Mouse (Mus musculus): Measurements from ENCODE around the gene Eefsec. TPM values are rescaled to one million over a fixed set of nuclear protein-coding genes. Genes with fewer than 3 reads are reported as not detected.

Eefsec gene
- polyA plus RNA-seq, 1 experiment from 2014 or later: 32.8 TPM

DNA sequence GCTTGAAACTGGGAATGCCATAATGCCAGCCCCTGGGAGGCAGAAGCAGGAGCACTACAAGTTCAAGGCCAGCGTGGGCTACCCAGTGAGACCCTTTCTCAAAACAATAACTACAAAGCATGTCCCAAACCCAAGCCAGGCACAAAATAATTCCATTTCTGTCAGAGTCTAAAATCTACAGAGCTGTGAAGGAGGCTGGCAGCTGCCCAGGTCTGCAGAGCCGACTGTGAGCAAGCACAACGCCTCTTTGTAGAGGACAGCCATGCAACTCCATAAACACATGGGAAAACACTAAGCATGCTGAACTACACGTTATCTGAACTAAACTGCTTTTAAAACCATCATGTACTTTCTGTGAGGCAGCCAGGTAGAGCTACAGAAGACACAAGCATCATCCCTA, 7.3 kb downstream of the Eefsec start:
- Histone ChIP-seq H3K36me3 (ENCODE audit: control insufficient read depth, insufficient read depth) (peaks cover 14% of the 10 kb centered on the region), H3K4me1 (replicated peaks; ENCODE audit: control insufficient read depth, insufficient read depth, low read length) (no peaks in the 10 kb centered on the region), H3K4me3 (ENCODE audit: low read depth, low read length) (no peak overlapping the region), H3K9ac (ENCODE audit: low read depth, low read length) (no peak overlapping the region), H3K4me2 (replicated peaks; ENCODE audit: low read depth) (no peak overlapping the region), H3K27ac (ENCODE audit: low read depth, low read length) (no peak overlapping the region), H3K27me3 (replicated peaks; ENCODE audit: control insufficient read depth, insufficient read depth, low read length) (no peaks in the 10 kb centered on the region), H3K9me3 (ENCODE audit: control insufficient read depth) (no peaks in the 10 kb centered on the region)
- 78% methylated on average over 4 of the region's 4 CpGs for WGBS
- no peak for TF ChIP-seq CTCF (IDR thresholded peaks at IDR 0.05; ENCODE audit: low read depth)
- no peak for ATAC-seq

DNA sequence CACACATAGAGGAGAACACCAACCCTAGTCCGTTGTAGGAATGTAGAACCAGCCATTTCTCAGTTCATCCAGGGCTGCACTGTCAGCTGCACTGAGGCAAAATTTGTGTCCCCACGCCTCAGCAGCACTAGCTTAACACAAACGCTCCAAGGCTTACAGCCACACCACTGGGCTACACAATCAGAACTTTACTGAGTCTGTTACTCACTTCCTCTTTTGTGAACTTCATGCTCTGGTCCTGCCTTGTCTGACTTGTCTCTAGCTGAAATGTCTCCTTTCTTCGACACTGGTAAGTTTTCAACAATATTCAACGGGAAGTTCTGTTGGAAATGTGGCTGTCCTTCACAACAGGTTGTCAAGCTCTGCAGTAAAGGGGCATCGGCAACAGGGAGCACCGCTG, 10.7 kb downstream of the Eefsec start:
- Histone ChIP-seq H3K36me3 (ENCODE audit: control insufficient read depth, insufficient read depth) (peaks cover 14% of the 10 kb centered on the region), H3K9me3 (ENCODE audit: control insufficient read depth) (no peaks in the 10 kb centered on the region), H3K27ac (ENCODE audit: low read depth, low read length) (no peak overlapping the region), H3K27me3 (replicated peaks; ENCODE audit: control insufficient read depth, insufficient read depth, low read length) (no peaks in the 10 kb centered on the region), H3K4me3 (ENCODE audit: low read depth, low read length) (no peak overlapping the region), H3K4me1 (replicated peaks; ENCODE audit: control insufficient read depth, insufficient read depth, low read length) (no peaks in the 10 kb centered on the region), H3K4me2 (replicated peaks; ENCODE audit: low read depth) (no peak overlapping the region), H3K9ac (ENCODE audit: low read depth, low read length) (no peak overlapping the region)
- TF ChIP-seq CTCF (IDR thresholded peaks at IDR 0.05; ENCODE audit: low read depth): no peak
- 85% methylated on average over 7 of the region's 7 CpGs for WGBS
- no peak for ATAC-seq

DNA sequence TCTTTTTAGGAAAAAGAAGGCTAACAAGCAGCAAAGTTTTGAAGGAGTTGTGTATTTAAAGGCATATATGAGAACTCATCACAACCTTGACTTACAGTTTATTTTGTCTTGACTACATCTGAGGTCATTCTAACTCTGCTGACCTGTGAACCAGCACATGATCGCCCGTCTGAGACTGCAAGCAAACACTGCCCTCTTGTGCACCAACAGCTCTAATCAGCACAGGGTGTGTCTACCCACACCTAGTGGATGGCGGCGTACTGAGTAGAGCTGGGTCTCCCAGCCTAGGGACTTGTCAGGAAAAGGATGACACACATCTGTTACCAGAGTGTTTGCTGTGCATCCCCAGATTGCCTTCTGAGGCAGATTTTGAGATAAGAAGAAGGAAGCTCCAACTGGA, 15.1 kb downstream of the Eefsec start:
- Histone ChIP-seq H3K4me3 (ENCODE audit: low read depth, low read length) (no peak overlapping the region), H3K27ac (ENCODE audit: low read depth, low read length) (no peak overlapping the region), H3K27me3 (replicated peaks; ENCODE audit: control insufficient read depth, insufficient read depth, low read length) (no peaks in the 10 kb centered on the region), H3K9me3 (ENCODE audit: control insufficient read depth) (no peaks in the 10 kb centered on the region), H3K9ac (ENCODE audit: low read depth, low read length) (no peak overlapping the region), H3K4me1 (replicated peaks; ENCODE audit: control insufficient read depth, insufficient read depth, low read length) (no peaks in the 10 kb centered on the region), H3K4me2 (replicated peaks; ENCODE audit: low read depth) (no peak overlapping the region), H3K36me3 (ENCODE audit: control insufficient read depth, insufficient read depth) (peaks cover 11% of the 10 kb centered on the region)
- peak; percentile 94 for TF ChIP-seq CTCF (IDR thresholded peaks at IDR 0.05; ENCODE audit: low read depth)
- 10% methylated on average over 4 of the region's 4 CpGs for WGBS
- peak; percentile 78 for ATAC-seq

DNA sequence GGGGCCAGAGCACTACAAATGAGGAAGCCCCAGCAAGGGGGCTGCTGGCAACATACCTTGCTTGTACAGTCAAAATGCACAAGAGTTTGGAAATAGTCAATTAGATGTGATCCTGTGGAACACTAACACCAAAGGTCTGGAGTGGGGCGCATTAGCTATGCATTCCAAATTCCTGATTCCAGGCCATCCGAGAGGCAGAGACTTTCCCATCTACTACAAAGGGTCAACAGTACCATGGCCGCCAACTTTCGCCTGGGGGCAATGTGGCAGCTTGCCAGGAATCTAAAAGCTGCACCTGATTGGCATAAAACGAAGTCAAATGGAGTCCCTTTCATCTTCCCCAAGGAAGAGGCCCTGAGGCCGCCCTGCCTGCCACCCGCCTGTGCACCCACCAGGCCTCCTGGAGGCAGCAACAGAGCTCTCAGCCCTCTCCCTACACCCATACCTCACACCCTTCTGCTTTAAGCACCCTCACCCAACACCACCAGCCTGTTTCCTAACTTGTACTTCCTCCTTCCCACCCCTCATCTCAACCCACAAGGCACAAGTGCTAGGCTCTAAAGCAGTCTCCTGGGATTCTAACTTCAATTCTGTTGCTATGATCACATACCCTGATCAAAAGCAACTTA, 30.1 kb downstream of the Eefsec start:
- 77% methylated on average over 7 of the region's 7 CpGs for WGBS
- Histone ChIP-seq H3K4me2 (replicated peaks; ENCODE audit: low read depth) (no peak overlapping the region), H3K4me1 (replicated peaks; ENCODE audit: control insufficient read depth, insufficient read depth, low read length) (no peaks in the 10 kb centered on the region), H3K36me3 (ENCODE audit: control insufficient read depth, insufficient read depth) (no peaks in the 10 kb centered on the region), H3K4me3 (ENCODE audit: low read depth, low read length) (no peak overlapping the region), H3K9me3 (ENCODE audit: control insufficient read depth) (no peaks in the 10 kb centered on the region), H3K9ac (ENCODE audit: low read depth, low read length) (no peak overlapping the region), H3K27ac (ENCODE audit: low read depth, low read length) (no peak overlapping the region), H3K27me3 (replicated peaks; ENCODE audit: control insufficient read depth, insufficient read depth, low read length) (no peaks in the 10 kb centered on the region)
- no peak for TF ChIP-seq CTCF (IDR thresholded peaks at IDR 0.05; ENCODE audit: low read depth)
- no peak for ATAC-seq

DNA sequence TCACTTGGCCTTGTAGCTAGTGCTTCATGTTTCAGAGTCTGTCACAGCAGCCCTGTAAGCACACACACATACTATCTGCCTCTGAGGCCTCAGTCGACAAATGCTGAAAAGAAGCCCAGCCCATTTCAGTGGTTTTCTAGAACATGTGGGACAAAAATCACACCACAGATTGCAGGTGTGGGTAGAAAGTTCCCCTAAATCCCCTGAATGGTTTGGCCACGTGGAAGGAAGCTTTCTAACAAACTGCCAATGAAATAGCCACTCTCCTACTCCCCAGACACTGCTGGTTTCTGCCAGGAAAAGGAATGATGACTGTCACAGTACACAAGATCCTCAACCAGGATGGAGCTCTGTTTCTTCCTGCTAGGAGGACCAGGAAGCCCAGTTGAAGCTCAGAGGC, 33.7 kb downstream of the Eefsec start:
- Histone ChIP-seq H3K27ac (ENCODE audit: low read depth, low read length) (no peak overlapping the region), H3K36me3 (ENCODE audit: control insufficient read depth, insufficient read depth) (no peaks in the 10 kb centered on the region), H3K9me3 (ENCODE audit: control insufficient read depth) (no peaks in the 10 kb centered on the region), H3K9ac (ENCODE audit: low read depth, low read length) (no peak overlapping the region), H3K4me2 (replicated peaks; ENCODE audit: low read depth) (no peak overlapping the region), H3K27me3 (replicated peaks; ENCODE audit: control insufficient read depth, insufficient read depth, low read length) (no peaks in the 10 kb centered on the region), H3K4me1 (replicated peaks; ENCODE audit: control insufficient read depth, insufficient read depth, low read length) (no peaks in the 10 kb centered on the region), H3K4me3 (ENCODE audit: low read depth, low read length) (no peak overlapping the region)
- ATAC-seq: no peak
- 61% methylated on average over 2 of the region's 2 CpGs for WGBS
- no peak for TF ChIP-seq CTCF (IDR thresholded peaks at IDR 0.05; ENCODE audit: low read depth)

DNA sequence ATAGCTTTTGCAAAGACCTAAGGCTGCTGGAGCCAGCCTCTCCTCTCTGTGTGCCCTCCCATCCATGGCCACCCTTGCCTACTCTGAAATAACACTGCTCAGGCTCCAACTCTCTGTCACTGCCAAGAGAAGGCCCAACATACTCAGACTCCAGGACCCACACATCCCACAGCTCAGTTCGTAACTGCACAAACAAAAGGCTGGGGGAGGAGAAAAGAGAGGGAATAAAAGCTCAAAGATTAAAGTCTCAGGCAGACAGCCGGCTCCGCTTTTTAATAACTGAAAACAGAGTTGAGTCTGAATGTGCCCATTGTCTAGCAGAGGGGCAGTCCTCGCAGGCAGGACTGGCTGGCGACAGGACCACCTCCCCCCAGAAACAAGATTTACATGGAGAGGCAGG, 36.8 kb downstream of the Eefsec start:
- Histone ChIP-seq H3K4me3 (ENCODE audit: low read depth, low read length) (no peak overlapping the region), H3K27ac (ENCODE audit: low read depth, low read length) (no peak overlapping the region), H3K4me1 (replicated peaks; ENCODE audit: control insufficient read depth, insufficient read depth, low read length) (no peaks in the 10 kb centered on the region), H3K9me3 (ENCODE audit: control insufficient read depth) (no peaks in the 10 kb centered on the region), H3K9ac (ENCODE audit: low read depth, low read length) (no peak overlapping the region), H3K36me3 (ENCODE audit: control insufficient read depth, insufficient read depth) (no peaks in the 10 kb centered on the region), H3K27me3 (replicated peaks; ENCODE audit: control insufficient read depth, insufficient read depth, low read length) (no peaks in the 10 kb centered on the region), H3K4me2 (replicated peaks; ENCODE audit: low read depth) (no peak overlapping the region)
- TF ChIP-seq CTCF (IDR thresholded peaks at IDR 0.05; ENCODE audit: low read depth): no peak
- no peak for ATAC-seq
- WGBS: 53% methylated on average over 5 of the region's 5 CpGs

DNA sequence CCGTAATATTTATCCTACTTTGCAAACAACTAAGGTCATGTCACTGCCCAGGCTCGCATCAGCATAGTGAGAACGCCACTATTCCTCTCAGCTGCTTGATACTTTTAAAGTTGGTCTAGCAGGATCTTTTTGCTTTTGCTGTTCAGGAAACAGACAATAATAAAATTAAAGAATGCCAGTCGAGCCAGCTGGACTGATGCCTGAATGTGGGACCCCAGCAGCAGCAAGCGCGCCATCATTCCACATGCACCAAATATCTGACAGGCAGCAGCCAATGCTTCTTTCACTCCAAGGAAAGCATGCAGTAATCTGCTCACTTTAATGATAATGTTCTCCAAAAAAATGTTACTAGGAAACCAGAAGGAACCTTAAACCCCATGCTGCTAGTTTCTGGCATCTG, 45.9 kb downstream of the Eefsec start:
- no peak overlapping the region for H3K4me3 ChIP-seq (ENCODE audit: low read depth, low read length)
- H3K27ac ChIP-seq (ENCODE audit: low read depth, low read length): no peak overlapping the region
- H3K4me1 ChIP-seq (replicated peaks; ENCODE audit: control insufficient read depth, insufficient read depth, low read length): no peaks in the 10 kb centered on the region
- TF ChIP-seq CTCF (IDR thresholded peaks at IDR 0.05; ENCODE audit: low read depth): no peak
- no peak for ATAC-seq
- no peaks in the 10 kb centered on the region for H3K9me3 ChIP-seq (ENCODE audit: control insufficient read depth)
- H3K4me2 ChIP-seq (replicated peaks; ENCODE audit: low read depth): no peak overlapping the region
- no peaks in the 10 kb centered on the region for H3K36me3 ChIP-seq (ENCODE audit: control insufficient read depth, insufficient read depth)
- H3K9ac ChIP-seq (ENCODE audit: low read depth, low read length): no peak overlapping the region
- 71% methylated on average over 6 of the region's 6 CpGs for WGBS
- H3K27me3 ChIP-seq (replicated peaks; ENCODE audit: control insufficient read depth, insufficient read depth, low read length): no peaks in the 10 kb centered on the region
